Mouse (Mus musculus) spleen, adult 2 months (tissue): ENCODE data around the gene Hdac10.

Experiments
- CTCF ChIP-seq: fragments of 200-500 bp; IDR thresholded peaks from 2 replicates; pipeline ENCODE4 v1.5.1; 2011; ENCODE audit warnings: mild to moderate bottlenecking, inconsistent platforms; ENCODE audit not compliant: insufficient read depth, insufficient read length, insufficient replicate concordance; ENCODE audit errors: extremely low read depth
- POLR2A ChIP-seq: fragments of 200-500 bp; IDR thresholded peaks from 2 replicates; pipeline ENCODE4 v1.6.1; 2011; ENCODE audit warnings: low read depth, low read length, inconsistent platforms

- TF ChIP-seq CTCF = no peak
- TF ChIP-seq POLR2A = no peak
Observed at GRCm38 (mm10) chr15:89148496-89149270, 20.2 kb upstream of the Hdac10 start.
